Mouse (Mus musculus): Measurements from ENCODE around the gene Cntn4.

GRCm38 (mm10) chr6:106335066-106335465, 657.6 kb downstream of the Cntn4 start:
- TF ChIP-seq CTCF (IDR thresholded peaks at IDR 0.05; ENCODE audit: low read depth) (no peak), EP300 (IDR thresholded peaks at IDR 0.05; ENCODE audit: low read depth) (no peak)
